Mouse (Mus musculus) intestine, embryonic 14.5 days (tissue): ENCODE results near the gene Timp3. TPM values are rescaled to one million over a fixed set of nuclear protein-coding genes. Genes with fewer than 3 reads are reported as not detected.

ENCODE experiments used
- ATAC-seq: fragments of 200-750 bp; cut with Nextera tagmentation; replicated peaks from 2 replicates; pipeline ENCODE4 v1.8.0; 2017; ENCODE audit warnings: low read depth, moderate number of reproducible peaks, moderate TSS enrichment, moderate library complexity; ENCODE audit not compliant: low FRiP score, low TSS enrichment
- DNase-seq: peaks from one replicate; pipeline ENCODE4 v3.0.0-alpha.2; 2018; ENCODE audit warnings: low spot score
- H3K27ac ChIP-seq: fragments of 300-500 bp; sonication (generic); 2 replicates; pipeline ENCODE4 v1.5.1; 2014; ENCODE audit warnings: low read depth, mild to moderate bottlenecking, control low read depth
- H3K27me3 ChIP-seq: fragments of 300-500 bp; sonication (generic); replicated peaks from 2 replicates; pipeline ENCODE4 v1.6.1; 2014; ENCODE audit warnings: low read length, control low read depth; ENCODE audit not compliant: control insufficient read depth, insufficient read depth
- H3K36me3 ChIP-seq: fragments of 300-500 bp; sonication (generic); 2 replicates; pipeline ENCODE4 v1.6.1; 2014; ENCODE audit warnings: low read length, control low read depth; ENCODE audit not compliant: control insufficient read depth, insufficient read depth
- H3K4me1 ChIP-seq: fragments of 300-500 bp; sonication (generic); replicated peaks from 2 replicates; pipeline ENCODE4 v1.6.1; 2014; ENCODE audit warnings: low read length, control low read depth, mixed read lengths; ENCODE audit not compliant: control insufficient read depth, insufficient read depth
- H3K4me2 ChIP-seq: fragments of 300-500 bp; sonication (generic); 2 replicates; pipeline ENCODE4 v1.6.1; 2014; ENCODE audit warnings: low read length
- H3K4me3 ChIP-seq: fragments of 300-500 bp; sonication (generic); 2 replicates; pipeline ENCODE4 v1.5.1; 2014; ENCODE audit warnings: low read depth, low read length, control low read depth, mixed read lengths
- H3K9ac ChIP-seq: fragments of 300-500 bp; sonication (generic); 2 replicates; pipeline ENCODE4 v1.6.1; 2014; ENCODE audit warnings: mild to moderate bottlenecking, low read length
- H3K9me3 ChIP-seq: fragments of 300-500 bp; sonication (generic); 2 replicates; pipeline ENCODE4 v1.6.1; 2016; ENCODE audit warnings: low read length, control low read depth; ENCODE audit not compliant: control insufficient read depth
- WGBS: fragments of 180-500 bp; shearing (Covaris S2); extraction: QIAGEN DNeasy Blood & Tissue Kit; methylation state at CpG from one replicate; pipeline ENCODE4 v1.1.7; 2014; 5-methylcytosine and 5-hydroxymethylcytosine counted together
- polyA plus RNA-seq: library from polyadenylated mRNA; unstranded; fragments of >200 nt; fragmentation: Nextera tagmentation; extraction: Ambion mirVana; gene quantifications from 2 replicates; pipeline ENCODE4 v1.2.1, GENCODE M21; 2014

Timp3 gene
- polyA plus RNA-seq, 1 experiment from 2014 or later: 58.4 TPM

- Histone ChIP-seq H3K36me3 (peaks cover 7% of the 10 kb centered on the region; the same call in 1 of the 2 replicates), H3K9ac (peak overlapping the region; percentile 59), H3K27me3 (no peaks in the 10 kb centered on the region), H3K27ac (peak overlapping the region; percentile 51), H3K4me3 (peak overlapping the region; percentile 78), H3K4me2 (peak overlapping the region; percentile 93), H3K9me3 (no peaks in the 10 kb centered on the region), H3K4me1 (peaks cover 24% of the 10 kb centered on the region)
- DNase-seq: no peak
- ATAC-seq: no peak
- WGBS: 29% methylated on average over 4 of the region's 4 CpGs
Observed at GRCm38 (mm10) chr10:86301593-86302317, 1.6 kb downstream of the Timp3 start.

- Histone ChIP-seq H3K27ac (peak overlapping the region; percentile 51; the same call in 1 of the 2 replicates), H3K4me2 (peak overlapping the region; percentile 93), H3K9me3 (no peaks in the 10 kb centered on the region), H3K4me3 (peak overlapping the region; percentile 78), H3K36me3 (peaks cover 12% of the 10 kb centered on the region; the same call in 1 of the 2 replicates), H3K4me1 (peaks cover 24% of the 10 kb centered on the region), H3K9ac (peak overlapping the region; percentile 59; the same call in 1 of the 2 replicates), H3K27me3 (no peaks in the 10 kb centered on the region)
- ATAC-seq (no peak), DNase-seq (no peak)
- WGBS: 61% methylated on average over 4 of the region's 4 CpGs
Observed at GRCm38 (mm10) chr10:86302318-86302648, 2.1 kb downstream of the Timp3 start.

DNA sequence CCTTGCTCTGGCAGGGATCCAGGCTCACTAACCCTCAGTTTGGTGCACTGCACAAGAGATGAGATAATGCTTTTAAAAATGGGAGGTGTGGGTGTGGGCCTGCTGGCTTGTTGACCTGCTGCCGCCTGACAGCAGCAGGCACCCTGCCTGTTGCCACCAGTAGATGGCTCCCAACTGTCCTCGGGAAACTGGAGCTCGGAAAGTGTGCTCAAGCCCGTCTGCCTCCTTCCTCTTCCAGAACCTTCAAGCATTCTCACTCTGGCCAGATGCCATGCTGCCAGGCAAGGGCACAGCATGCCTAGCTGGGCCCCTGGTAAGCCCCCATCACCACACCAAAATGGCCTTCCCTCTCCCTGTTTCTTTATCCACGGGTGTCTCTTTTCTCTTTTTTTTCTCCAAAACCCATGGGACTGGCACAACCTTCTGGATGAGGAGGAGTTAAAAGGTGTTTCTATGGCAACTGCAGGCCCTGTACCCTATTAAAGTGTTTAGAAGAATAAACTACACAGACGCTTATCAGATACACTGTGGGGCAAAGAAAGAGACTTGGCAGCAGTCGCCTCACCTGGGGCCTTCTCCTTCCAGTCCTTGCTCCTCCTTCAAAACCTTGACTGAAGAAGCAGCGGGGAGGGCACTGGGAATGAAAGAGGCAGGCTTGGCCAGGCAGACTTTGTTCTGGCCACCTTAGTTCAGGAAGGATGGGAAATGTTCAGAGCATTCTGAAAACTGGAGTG lies 2.8 kb downstream of the Timp3 start:
- Histone ChIP-seq H3K4me1 (peaks cover 24% of the 10 kb centered on the region), H3K4me3 (peak overlapping the region; percentile 78), H3K27ac (no peak overlapping the region), H3K27me3 (no peaks in the 10 kb centered on the region), H3K4me2 (peak overlapping the region; percentile 93), H3K36me3 (peaks cover 16% of the 10 kb centered on the region), H3K9ac (no peak overlapping the region), H3K9me3 (no peaks in the 10 kb centered on the region)
- ATAC-seq: peak; percentile 37; the same call in 1 of the 2 replicates
- peak; percentile 72 for DNase-seq
- 21% methylated on average over 8 of the region's 8 CpGs for WGBS

- 63% methylated on average over 2 of the region's 2 CpGs for WGBS
- Histone ChIP-seq H3K9ac (no peak overlapping the region), H3K9me3 (no peaks in the 10 kb centered on the region)
Observed at GRCm38 (mm10) chr10:86303495-86303876, 3.3 kb downstream of the Timp3 start.

DNA sequence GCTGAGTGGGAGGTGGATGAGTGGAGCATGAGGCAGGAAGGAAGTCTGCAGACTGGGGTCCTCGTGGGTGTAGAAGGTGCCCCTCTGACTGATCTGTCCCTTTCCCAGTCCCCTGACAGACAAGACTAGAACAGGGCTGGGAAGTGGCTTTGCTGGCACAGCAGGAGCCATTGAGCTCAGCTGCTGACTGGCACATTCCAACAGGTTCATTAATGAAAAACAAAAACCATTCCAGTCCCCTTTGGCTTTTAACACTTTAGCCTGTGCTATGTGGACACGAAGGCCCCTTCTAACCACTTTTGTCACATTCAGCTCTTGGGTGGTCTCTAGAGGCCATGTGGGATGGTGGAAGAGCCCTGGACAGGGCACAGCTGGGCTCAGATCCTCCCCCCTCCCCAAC lies 4.4 kb downstream of the Timp3 start:
- no peak overlapping the region for H3K4me2 ChIP-seq
- DNase-seq (no peak), ATAC-seq (no peak)
- H3K4me1 ChIP-seq: peaks cover 24% of the 10 kb centered on the region
- H3K27ac ChIP-seq: no peak overlapping the region
- no peak overlapping the region for H3K9ac ChIP-seq
- no peaks in the 10 kb centered on the region for H3K9me3 ChIP-seq
- H3K36me3 ChIP-seq: peaks cover 18% of the 10 kb centered on the region
- WGBS: 18% methylated on average over 2 of the region's 2 CpGs
- no peak overlapping the region for H3K4me3 ChIP-seq
- no peaks in the 10 kb centered on the region for H3K27me3 ChIP-seq

More at GRCm38 (mm10) chr10:86303495-86303876, 3.3 kb downstream of the Timp3 start:
- H3K4me2 ChIP-seq: peak overlapping the region; percentile 93
- DNase-seq (no peak), ATAC-seq (no peak)
- H3K27me3 ChIP-seq: no peaks in the 10 kb centered on the region
- H3K4me1 ChIP-seq: peaks cover 24% of the 10 kb centered on the region
- no peak overlapping the region for H3K4me3 ChIP-seq
- H3K27ac ChIP-seq: no peak overlapping the region
- H3K36me3 ChIP-seq: peaks cover 18% of the 10 kb centered on the region

- H3K4me3 ChIP-seq: no peak overlapping the region
- no peaks in the 10 kb centered on the region for H3K9me3 ChIP-seq
- no peaks in the 10 kb centered on the region for H3K27me3 ChIP-seq
- no peak overlapping the region for H3K4me2 ChIP-seq
- WGBS: 86% methylated on average over 4 of the region's 4 CpGs
- peaks cover 20% of the 10 kb centered on the region for H3K36me3 ChIP-seq
- H3K4me1 ChIP-seq: peaks cover 13% of the 10 kb centered on the region
- DNase-seq (no peak), ATAC-seq (no peak)
- H3K27ac ChIP-seq: no peak overlapping the region
- no peak overlapping the region for H3K9ac ChIP-seq
Observed at GRCm38 (mm10) chr10:86307235-86307634, 7.1 kb downstream of the Timp3 start.

DNA sequence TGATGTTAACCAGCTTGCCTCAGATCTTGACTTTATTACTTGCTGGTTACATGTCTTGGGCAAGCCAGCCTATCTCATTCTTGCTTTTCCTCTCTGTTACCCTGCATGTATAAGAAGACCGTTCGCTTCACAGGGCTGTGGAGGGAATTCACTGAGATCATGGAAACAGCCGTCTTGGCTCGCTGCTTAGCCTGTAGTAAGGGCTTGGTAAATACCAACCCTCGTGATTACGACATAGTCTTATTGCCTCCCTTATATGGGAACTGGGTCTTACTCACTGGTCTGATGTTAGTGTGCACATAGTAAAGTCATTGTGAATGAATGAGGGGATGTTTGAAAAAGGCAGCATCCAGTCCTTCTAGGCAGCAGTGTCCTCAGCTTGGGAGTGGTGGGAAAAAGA lies 10.4 kb downstream of the Timp3 start:
- H3K4me2 ChIP-seq: no peak overlapping the region
- H3K36me3 ChIP-seq: peaks cover 20% of the 10 kb centered on the region
- 47% methylated on average over 6 of the region's 6 CpGs for WGBS
- peak overlapping the region; percentile 1; the same call in 1 of the 2 replicates for H3K27ac ChIP-seq
- DNase-seq (no peak), ATAC-seq (peak; percentile 66; the same call in 1 of the 2 replicates)
- no peaks in the 10 kb centered on the region for H3K27me3 ChIP-seq
- no peaks in the 10 kb centered on the region for H3K4me1 ChIP-seq
- H3K9me3 ChIP-seq: no peaks in the 10 kb centered on the region
- no peak overlapping the region for H3K9ac ChIP-seq
- no peak overlapping the region for H3K4me3 ChIP-seq

- WGBS: 83% methylated on average over 3 of the region's 3 CpGs
- ATAC-seq: no peak
- Histone ChIP-seq H3K36me3 (peaks cover 4% of the 10 kb centered on the region), H3K27me3 (no peaks in the 10 kb centered on the region), H3K4me3 (no peak overlapping the region), H3K9ac (no peak overlapping the region), H3K9me3 (no peaks in the 10 kb centered on the region), H3K4me1 (no peaks in the 10 kb centered on the region), H3K27ac (no peak overlapping the region), H3K4me2 (no peak overlapping the region)
- no peak for DNase-seq
Observed at GRCm38 (mm10) chr10:86312976-86313375, 12.8 kb downstream of the Timp3 start.
